Mouse (Mus musculus) midbrain, postnatal 0 days (tissue): ENCODE results near the gene Atp5j. TPM values are rescaled to one million over a fixed set of nuclear protein-coding genes. Genes with fewer than 3 reads are reported as not detected.

Experiments used
- ATAC-seq: fragments of 200-750 bp; cut with Nextera tagmentation; 2 replicates; pipeline ENCODE4 v1.8.0; 2017; ENCODE audit warnings: moderate number of reproducible peaks, mild to moderate bottlenecking, moderate TSS enrichment, moderate library complexity; ENCODE audit not compliant: low FRiP score
- DNase-seq: peaks from one replicate; pipeline ENCODE4 v3.0.0-alpha.2; 2015; ENCODE audit warnings: low spot score
- H3K27ac ChIP-seq: fragments of 300-500 bp; sonication (generic); 2 replicates; pipeline ENCODE4 v1.5.1; 2014; ENCODE audit warnings: low read depth, mild to moderate bottlenecking, low read length, mixed read lengths
- H3K27me3 ChIP-seq: fragments of 300-500 bp; sonication (generic); 2 replicates; pipeline ENCODE4 v1.6.1; 2014; ENCODE audit warnings: low read length, control low read depth, mixed read lengths; ENCODE audit not compliant: insufficient read depth
- H3K36me3 ChIP-seq: fragments of 300-500 bp; sonication (generic); 2 replicates; pipeline ENCODE4 v1.6.1; 2014; ENCODE audit warnings: low read length, control low read depth, mixed read lengths; ENCODE audit not compliant: insufficient read depth
- H3K4me1 ChIP-seq: fragments of 300-500 bp; sonication (generic); 2 replicates; pipeline ENCODE4 v1.6.1; 2014; ENCODE audit warnings: mild to moderate bottlenecking, control low read depth, antibody characterized with exemption, low read length, mixed read lengths; ENCODE audit not compliant: insufficient read depth
- H3K4me2 ChIP-seq: fragments of 300-500 bp; sonication (generic); 2 replicates; pipeline ENCODE4 v1.6.1; 2014; ENCODE audit warnings: low read depth, mild to moderate bottlenecking, low read length, mixed read lengths; ENCODE audit not compliant: poor library complexity, severe bottlenecking
- H3K4me3 ChIP-seq: fragments of 300-500 bp; sonication (generic); 2 replicates; pipeline ENCODE4 v1.5.1; 2014; ENCODE audit warnings: low read depth, mild to moderate bottlenecking, low read length, moderate library complexity
- H3K9ac ChIP-seq: fragments of 300-500 bp; sonication (generic); replicated peaks from 2 replicates; pipeline ENCODE4 v1.6.1; 2014; ENCODE audit warnings: mild to moderate bottlenecking, low read length, moderate library complexity, mixed read lengths; ENCODE audit not compliant: poor library complexity, severe bottlenecking
- H3K9me3 ChIP-seq: fragments of 300-500 bp; sonication (generic); 2 replicates; pipeline ENCODE4 v1.6.1; 2016; ENCODE audit warnings: low read length, control low read depth
- CTCF ChIP-seq: IDR thresholded peaks from 2 replicates; pipeline ENCODE4 v1.5.1; 2016; ENCODE audit warnings: antibody characterized with exemption, mild to moderate bottlenecking
- WGBS: fragments of 180-500 bp; shearing (Covaris S2); extraction: QIAGEN DNeasy Blood & Tissue Kit; methylation state at CpG from one replicate; pipeline ENCODE4 v1.1.7; 2014; 5-methylcytosine and 5-hydroxymethylcytosine counted together
- polyA plus RNA-seq: library from polyadenylated mRNA; unstranded; fragments of >200 nt; fragmentation: Nextera tagmentation; extraction: Ambion mirVana; gene quantifications from 2 replicates; pipeline ENCODE4 v1.2.1, GENCODE M21; 2015
- total RNA-seq: library from RNA; depleted of rRNA; stranded (reverse); fragments of >200 nt; gene quantifications from 2 replicates; pipeline ENCODE4 v1.2.3, GENCODE M21; 2014

Gene Atp5j
- total and polyA plus RNA-seq, 2 experiments from 2014 or later, result 124 to 880 TPM

- H3K36me3 ChIP-seq, result peaks cover 22% of the 10 kb centered on the region
- no peak overlapping the region for H3K27ac ChIP-seq
- no peak overlapping the region for H3K4me2 ChIP-seq
- H3K9ac ChIP-seq, result no peak overlapping the region
- no peaks in the 10 kb centered on the region for H3K9me3 ChIP-seq
- DNase-seq, result peak; percentile 5
- H3K27me3 ChIP-seq, result no peaks in the 10 kb centered on the region
- WGBS, result 63% methylated on average over 6 of the region's 6 CpGs
- no peaks in the 10 kb centered on the region for H3K4me1 ChIP-seq
- no peak for ATAC-seq
- no peak overlapping the region for H3K4me3 ChIP-seq
- TF ChIP-seq CTCF, result no peak
These were observed 10.4 kb downstream of the Atp5j start for GRCm38 (mm10) chr16:84825009-84825408.

GRCm38 (mm10) chr16:84817423-84817822 lies 18.0 kb downstream of the Atp5j start:
- no peak overlapping the region for H3K4me3 ChIP-seq
- no peaks in the 10 kb centered on the region for H3K4me1 ChIP-seq
- 0 out of 2 replicates have a peak, but pooled peaks cover 6% of the 10 kb centered on the region for H3K36me3 ChIP-seq
- H3K27me3 ChIP-seq, result no peaks in the 10 kb centered on the region
- no peaks in the 10 kb centered on the region for H3K9me3 ChIP-seq
- ATAC-seq, result peak; percentile 72; the same call in 1 of the 2 replicates
- no peak overlapping the region for H3K4me2 ChIP-seq
- WGBS, result 34% methylated on average over 7 of the region's 7 CpGs
- H3K9ac ChIP-seq, result no peak overlapping the region
- TF ChIP-seq CTCF, result peak; percentile 81
- no peak overlapping the region for H3K27ac ChIP-seq
- DNase-seq, result peak; percentile 64

GRCm38 (mm10) chr16:84814511-84814910 lies 20.9 kb downstream of the Atp5j start:
- Histone ChIP-seq H3K9me3 (no peaks in the 10 kb centered on the region), H3K27ac (no peak overlapping the region), H3K4me2 (no peak overlapping the region), H3K4me1 (no peaks in the 10 kb centered on the region), H3K27me3 (no peaks in the 10 kb centered on the region), H3K36me3 (no peaks in the 10 kb centered on the region), H3K4me3 (no peak overlapping the region), H3K9ac (no peak overlapping the region)
- ATAC-seq, result no peak
- no peak for DNase-seq
- TF ChIP-seq CTCF, result no peak
- 88% methylated on average over 8 of the region's 8 CpGs for WGBS

- no peak for TF ChIP-seq CTCF
- no peaks in the 10 kb centered on the region for H3K9me3 ChIP-seq
- DNase-seq, result no peak
- H3K36me3 ChIP-seq, result no peaks in the 10 kb centered on the region
- no peak for ATAC-seq
- WGBS, result 85% methylated on average over 8 of the region's 8 CpGs
- H3K27ac ChIP-seq, result no peak overlapping the region
- no peak overlapping the region for H3K9ac ChIP-seq
- H3K4me1 ChIP-seq, result no peaks in the 10 kb centered on the region
- H3K27me3 ChIP-seq, result no peaks in the 10 kb centered on the region
- no peak overlapping the region for H3K4me3 ChIP-seq
- H3K4me2 ChIP-seq, result no peak overlapping the region
These were observed 21.6 kb downstream of the Atp5j start for GRCm38 (mm10) chr16:84813852-84814251.

DNA sequence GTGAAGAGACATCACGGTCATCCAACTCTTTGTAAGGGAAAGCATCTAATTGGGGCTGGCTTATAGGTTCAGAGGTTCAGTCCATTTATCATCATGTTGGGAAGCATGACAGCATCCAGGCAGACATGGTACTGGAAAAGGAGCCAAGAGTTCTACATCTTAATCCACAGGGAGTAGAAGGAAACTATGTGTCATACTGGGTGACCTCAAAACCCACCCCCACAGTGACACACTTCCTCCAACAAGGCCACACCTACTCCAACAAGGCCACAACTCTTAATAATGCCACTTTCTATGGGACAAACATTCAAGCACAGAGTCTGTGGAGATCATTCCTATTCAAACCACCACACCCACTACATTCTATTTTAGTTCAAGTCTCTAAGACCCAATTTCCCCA lies 25.2 kb downstream of the Atp5j start:
- Histone ChIP-seq H3K4me2 (no peak overlapping the region), H3K9me3 (no peaks in the 10 kb centered on the region), H3K4me3 (no peak overlapping the region), H3K27ac (no peak overlapping the region), H3K9ac (no peak overlapping the region), H3K36me3 (no peaks in the 10 kb centered on the region), H3K4me1 (no peaks in the 10 kb centered on the region), H3K27me3 (no peaks in the 10 kb centered on the region)
- TF ChIP-seq CTCF, result no peak
- no peak for ATAC-seq
- WGBS, result 100% methylated on average over 1 of the region's 1 CpGs
- no peak for DNase-seq

DNA sequence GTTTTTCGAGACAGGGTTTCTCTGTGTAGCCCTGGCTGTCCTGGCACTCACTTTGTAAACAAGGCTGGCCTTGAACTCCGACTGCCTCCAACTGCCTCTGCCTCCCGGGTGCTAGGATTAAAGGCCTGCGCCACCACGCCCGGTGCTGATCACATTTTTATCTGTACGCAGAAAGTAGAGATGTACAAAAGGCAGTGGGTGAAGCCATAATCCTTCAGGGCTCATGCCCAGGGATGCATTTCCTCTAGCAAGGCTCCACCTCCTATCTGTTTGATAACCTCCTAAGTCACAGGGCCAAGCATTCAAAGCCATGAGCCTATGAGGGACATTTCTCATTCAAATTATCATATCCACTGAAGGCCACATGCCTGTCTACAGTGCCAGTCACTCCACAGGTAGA lies 27.6 kb downstream of the Atp5j start:
- Histone ChIP-seq H3K4me2 (no peak overlapping the region), H3K27me3 (no peaks in the 10 kb centered on the region), H3K4me3 (no peak overlapping the region), H3K36me3 (no peaks in the 10 kb centered on the region), H3K27ac (no peak overlapping the region), H3K4me1 (no peaks in the 10 kb centered on the region), H3K9me3 (no peaks in the 10 kb centered on the region), H3K9ac (no peak overlapping the region)
- DNase-seq (no peak), ATAC-seq (no peak)
- TF ChIP-seq CTCF, result no peak
- WGBS, result 98% methylated on average over 7 of the region's 7 CpGs
